Mouse (Mus musculus) spleen, adult 18-20 months (tissue): ENCODE data around the gene Ankrd26.
"Not testable (repeated sequence)": the region's sequence is repeated elsewhere in the genome, so short reads cannot be mapped to it uniquely, and the experiment has no call there.

Experiments
- DNase-seq, 2 experiments: peaks; one replicate each; pipeline ENCODE4 v3.0.0; 2022; ENCODE audit warnings: mixed read lengths in 2 of 2

The Ankrd26 gene

DNA sequence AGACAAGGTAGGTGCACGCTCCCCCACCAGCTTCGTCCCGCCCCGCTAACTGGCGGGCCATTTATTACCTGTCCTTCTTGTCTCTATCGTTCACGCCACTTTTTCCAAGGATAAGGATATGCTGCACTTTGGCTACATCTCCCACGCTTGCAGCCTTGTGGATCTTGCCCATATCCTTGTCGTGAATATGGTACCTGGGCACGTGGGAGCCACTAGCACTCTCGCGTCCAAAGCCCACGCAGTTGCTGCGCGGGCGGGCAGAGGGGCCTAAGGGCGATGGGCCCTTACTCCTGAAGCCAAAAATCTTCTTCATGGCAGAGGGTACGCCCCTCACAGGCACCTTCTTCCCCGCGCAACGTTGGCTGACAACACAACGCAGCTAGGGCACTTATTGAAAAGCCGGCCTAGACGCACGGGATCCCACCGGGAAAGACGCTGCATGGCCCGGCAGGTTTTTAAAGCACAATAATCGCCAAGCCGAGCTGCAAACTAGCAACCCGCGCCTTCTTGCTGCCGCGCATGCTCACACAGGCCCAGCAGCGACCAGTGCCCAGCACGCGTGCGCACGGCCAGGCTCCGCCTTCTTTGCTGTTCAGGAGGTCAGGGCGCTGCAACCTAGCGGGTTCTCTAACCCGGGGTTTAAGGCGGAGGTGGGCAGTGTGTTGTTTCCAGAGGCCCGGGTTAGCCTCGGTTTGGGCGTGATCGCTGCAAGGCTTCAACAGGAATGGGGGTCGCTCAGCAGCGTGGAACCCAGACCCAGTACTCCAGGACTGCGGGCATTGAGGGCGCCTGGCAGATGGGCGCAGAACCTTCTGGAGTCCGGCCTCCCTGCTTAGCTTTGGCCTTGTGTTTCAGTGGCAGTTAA lies at the start of gene Ankrd26:
Ankrd26 (minus strand) TSS at position 482 of the 865 bp plus-strand sequence.
- peak; percentile 84 to 91 for DNase-seq

DNA sequence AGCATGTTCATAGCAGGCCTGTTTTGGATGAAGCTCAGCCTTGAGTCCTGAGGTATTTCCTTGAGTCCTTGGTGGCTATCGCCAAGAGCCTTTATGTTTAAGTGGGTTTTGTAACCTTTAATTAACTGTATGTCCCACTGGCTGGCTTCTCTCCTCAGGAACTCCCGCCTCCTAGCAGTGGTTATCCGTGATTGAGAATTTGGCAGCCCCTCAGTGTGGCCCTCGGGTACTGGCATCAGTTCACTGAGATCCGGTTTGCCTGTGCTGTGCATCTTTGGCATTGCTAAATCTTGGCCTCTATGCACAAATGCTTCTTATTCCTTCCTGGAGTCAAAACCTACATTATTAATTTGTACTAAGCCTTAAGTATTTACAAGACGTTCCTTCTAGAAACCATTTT lies 46.9 kb upstream of the Ankrd26 start:
- no peak for DNase-seq

DNA sequence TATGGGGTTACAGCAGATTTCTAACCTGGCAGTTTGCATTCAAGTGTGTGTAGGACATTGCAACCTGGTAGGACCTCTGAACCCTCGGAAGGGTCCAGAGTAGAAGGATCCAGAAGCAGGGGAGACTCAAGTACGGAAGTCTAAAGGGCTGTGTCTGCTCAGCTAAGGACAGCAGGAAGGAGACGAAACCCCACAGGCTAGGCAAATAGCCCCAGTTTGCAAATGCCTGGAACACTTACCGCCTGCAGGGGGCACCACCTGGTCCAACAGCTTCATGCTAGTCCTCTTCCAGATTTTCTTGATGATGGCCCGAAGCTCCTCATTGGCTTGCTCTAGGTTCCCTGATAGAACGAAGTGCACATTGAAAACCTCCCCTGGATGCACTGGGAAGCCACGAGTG lies 43.9 kb upstream of the Ankrd26 start:
- DNase-seq: no peak

DNA sequence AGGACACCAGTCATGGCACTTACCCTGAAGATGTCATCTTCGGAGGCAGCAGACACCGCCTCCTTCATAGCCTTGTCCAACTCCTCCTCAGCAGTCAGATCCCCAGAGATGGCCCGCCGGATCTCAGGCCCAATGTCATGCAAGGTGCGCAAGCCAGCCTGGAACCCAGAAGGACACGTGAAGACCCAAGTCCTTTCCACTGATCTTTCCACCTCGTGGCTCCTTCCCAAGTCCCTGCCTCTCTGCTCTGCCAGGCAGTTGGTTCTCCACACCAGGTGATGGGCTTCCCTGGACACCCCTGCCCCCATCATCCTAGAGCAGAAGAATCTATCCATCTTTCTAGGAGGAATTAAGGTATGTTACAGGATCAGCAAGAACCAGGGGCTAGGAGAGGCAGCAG lies 41.8 kb upstream of the Ankrd26 start:
- DNase-seq: no peak

DNA sequence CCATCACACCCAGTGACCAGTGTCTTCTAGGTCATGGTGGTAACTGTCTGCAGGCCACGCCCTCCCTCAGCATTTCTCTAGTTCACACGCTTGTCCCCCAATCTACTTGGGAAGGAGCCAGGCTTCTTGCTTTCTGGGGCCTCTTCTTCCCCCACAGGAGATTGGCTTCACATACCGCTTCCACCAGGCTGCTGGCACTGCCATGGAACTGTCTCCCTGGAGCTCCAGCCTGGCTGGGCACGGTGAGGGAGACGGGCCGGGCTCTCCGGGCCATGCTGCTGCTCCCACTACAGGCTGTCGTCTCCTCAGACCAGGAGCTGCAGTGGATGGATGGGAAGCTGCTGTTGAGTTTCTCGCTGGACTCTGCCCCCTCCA lies 33.6 kb upstream of the Ankrd26 start:
- DNase-seq: no peak

DNA sequence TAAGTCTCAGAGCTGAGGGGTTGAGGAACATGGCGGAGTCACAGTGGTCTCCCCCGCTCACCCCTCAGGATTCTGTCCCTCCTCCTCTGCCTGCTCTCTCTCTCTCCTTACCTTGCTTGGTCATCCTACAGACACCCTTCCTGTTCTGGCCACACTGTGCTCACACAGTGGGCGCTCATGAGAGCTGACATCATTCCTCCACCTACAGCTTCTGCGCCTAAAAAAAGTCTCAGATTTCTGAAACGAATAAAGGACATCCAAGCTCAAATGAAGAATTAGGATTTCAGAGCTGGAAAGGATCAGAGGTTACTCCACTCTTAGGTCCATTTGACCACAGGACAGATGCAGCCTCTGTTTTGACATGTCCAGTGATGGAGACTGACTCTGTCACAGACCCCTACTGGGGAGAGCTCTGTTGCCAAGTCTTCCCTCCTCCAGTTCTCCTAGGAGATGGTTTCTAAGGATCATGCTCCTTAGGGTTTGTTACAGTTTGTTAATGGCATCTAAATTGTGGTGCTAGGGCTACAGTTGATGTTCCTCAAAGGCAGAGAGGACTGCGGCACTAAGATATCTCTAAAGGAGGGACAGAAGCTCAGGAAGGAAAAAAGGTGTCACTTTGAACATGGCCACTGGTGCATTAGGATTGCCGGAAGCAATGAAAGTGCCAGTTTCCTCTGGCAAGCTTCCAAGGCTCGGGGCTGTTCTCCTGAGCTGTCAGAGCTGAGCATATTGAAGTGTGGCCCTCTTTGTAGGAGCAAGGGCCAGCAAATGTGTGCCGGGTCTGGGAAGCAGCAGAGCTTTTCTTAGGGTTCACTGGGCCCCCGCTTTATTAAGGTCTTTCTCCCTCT lies 33.0 kb upstream of the Ankrd26 start:
- DNase-seq: no peak

DNA sequence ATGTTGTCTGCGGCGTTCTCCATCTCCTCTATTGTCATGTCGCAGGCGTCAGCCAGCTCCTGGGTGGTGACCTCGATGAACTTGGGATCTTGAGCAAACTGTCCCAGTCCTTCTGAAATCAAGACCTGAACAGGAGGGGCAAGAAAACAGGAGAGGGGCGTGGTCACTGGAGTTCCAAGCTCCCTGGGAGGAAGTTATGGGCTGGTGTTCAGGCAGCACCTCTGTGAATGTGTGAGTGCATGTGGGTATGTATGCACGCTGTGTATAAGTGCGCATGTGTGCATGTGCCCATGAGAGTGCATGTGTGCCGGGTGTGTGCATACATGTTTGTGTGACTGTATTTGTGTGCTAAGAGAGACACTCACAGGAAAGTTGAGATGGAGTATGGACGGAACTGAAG lies 32.0 kb upstream of the Ankrd26 start:
- DNase-seq: no peak

DNA sequence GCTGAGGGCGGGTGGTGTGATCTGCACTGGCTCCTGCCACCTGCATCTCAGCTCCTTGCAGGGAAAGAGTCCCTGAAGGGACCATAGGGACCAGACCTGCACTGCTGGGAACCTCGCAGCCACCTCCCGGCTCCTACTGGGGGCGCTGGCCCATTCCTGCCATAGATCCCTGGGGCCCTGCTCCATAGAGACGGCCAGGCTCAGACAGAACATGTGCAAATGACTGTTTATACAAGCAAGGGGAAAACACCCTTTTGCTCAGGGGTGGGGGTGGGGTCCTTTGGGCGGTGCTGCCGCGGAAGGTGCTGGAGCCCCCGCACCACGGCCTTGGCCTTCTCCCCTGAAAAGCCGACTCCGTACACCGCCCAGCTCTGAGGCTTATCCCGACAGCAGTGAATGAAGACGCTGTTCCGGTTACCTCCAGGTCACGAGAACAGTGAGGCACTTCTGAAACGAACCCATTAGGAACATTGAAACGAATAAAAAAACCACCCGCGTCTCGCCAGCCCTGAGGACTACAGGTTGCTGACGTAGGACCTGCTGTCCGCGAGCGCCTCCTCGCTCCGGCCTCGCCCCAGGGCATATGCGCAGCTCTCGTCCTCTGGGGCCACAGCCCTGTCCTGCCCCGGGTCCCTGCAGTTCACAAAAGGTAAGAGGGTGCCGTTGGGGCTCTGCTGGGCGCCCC lies 31.5 kb upstream of the Ankrd26 start:
- peak in 1 of 2 experiments; percentile 23 for DNase-seq

DNA sequence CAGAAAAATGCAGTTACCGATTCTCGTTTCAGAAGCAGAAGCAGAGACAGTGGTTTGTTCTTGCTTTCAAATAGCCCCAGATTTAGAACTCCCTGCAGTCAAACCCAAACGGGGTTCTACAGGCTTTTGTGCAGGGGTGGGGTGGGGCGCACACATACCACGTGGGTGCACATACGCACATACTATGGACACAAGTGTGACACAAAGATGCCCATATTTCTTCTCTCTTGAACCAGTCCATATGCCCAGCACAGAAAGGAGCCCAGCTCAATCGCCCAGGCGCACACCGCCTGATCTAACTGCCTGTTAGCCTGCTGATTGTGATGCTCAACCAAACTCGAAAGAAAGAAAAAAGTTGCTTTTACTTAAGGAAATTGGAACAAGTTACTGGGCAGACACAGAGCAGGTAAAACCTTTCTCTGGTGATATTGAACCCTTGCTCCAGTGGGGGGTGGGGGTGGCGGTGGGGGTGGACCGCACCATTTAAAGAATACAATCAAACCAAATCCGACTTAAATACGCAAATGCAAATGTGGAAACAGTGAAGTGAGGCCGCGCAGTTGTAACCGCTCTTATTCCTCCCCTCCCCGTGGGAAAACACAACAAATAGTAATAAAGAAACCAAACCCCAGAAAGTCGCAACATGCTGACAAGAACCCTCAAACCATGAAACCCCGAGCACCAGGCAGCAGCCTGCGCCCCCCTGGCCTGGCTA lies 30.8 kb upstream of the Ankrd26 start:
- DNase-seq: no peak

DNA sequence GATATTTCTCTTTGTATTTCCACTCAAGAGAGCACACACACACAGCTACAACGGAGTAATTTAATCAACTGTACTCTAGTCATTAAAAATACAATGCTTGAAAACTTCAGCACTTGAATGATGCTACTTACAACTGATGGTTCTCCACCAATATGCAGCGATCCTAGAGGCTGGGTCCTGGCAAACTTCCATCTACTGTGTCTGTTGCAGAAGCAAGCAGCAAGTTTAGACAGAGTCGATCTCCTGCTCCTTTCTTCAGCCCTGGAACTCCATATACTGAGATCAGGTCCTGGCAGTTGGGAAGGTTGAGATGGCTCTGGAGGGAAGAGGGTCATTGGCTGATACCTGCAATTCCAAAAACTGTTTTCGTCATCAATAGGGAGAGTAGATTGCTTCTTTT lies 16.7 kb upstream of the Ankrd26 start:
- not testable (repeated sequence) for DNase-seq

DNA sequence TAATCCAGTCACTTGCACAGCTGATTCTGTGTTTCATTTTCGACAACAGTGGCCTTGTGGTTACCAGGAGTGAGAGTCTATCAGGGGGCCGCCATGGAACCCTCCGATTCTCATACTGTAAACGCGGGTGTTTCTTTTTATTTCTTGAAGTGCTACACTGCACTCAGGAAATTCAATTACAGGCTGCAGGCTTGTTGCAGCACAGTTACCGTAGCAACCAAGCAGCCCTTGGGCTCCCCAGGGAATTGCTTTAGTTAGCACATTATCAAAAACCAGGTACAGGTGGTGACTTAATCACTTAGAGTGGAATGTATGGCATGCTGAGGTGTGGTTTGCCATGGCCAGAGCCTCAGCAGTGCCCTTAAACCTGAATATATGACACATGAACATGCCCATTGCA lies 12.3 kb upstream of the Ankrd26 start:
- DNase-seq: no peak

DNA sequence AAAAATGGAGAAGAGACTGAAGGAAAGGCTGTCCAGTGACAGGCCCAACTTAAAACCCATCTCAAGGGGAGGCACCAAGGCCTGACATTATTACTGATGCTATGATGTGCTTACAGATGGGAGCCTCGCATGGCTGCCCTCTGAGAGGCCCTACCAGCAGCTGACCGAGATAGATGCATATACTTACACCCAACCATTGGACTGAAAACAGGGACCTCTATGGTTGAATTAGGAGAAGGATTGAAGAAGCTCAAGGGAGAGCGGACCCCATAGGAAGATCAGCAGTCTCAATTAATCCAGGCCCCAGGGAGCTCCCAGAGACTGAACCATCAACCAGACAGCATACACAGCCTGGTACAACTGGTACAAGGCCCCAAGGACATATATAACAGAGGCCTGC lies 5.8 kb upstream of the Ankrd26 start:
- DNase-seq: no peak

DNA sequence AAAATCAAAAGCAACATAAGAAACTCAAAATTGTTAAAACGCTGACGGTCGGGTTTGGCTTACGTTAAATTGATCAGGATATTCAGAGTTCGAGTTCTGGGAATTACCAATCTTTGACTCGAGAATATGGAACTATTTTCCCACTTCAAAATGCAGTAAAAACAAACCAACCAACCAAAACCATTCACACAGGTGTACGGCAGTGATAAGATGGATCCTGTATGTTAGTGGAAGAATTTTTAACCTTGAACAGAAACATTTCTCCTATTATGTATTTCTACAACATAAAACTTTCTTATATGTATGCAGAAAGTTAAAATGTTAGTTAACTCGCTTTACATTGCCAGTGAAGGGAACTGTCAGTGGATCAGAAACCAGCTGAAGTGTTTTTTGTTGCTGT lies 801 bp downstream of the Ankrd26 start:
- DNase-seq: no peak

DNA sequence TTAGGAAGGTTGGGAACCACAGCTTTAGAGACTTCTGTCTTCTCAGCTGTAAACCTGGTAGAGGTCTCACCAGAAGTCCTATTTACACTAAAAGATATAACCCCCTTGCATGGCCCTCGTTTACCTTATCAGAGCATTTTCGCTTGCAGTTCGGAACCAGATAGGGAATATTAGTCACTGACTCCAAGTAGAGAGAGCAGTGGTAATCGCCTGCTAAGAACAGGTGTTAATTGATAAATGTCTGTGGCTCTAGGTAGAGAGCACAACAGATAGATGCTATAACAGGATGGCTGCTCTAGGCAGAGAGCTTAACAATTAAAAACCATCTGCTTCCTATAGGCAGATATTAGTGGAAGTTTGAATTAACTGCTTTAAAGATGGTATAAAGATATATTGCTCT lies 23.4 kb downstream of the Ankrd26 start:
- DNase-seq: no peak

DNA sequence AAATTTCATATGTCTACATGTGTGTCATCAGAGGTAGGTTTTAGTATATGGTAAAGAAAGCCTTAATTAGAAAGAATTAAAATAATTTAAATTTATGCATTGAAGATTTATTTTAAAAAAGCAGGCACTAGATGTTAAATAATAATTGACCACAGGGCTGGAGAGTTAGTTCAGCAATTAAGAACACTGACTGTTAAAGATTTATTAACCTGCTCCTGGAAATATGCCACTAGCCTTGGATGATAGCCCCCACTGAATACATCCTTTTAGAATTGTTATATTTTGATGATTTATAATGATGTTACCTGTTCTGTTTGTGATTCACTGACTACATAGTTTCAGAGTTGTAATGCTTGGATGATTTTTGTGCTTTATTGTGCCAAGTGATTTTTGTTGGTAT lies 24.8 kb downstream of the Ankrd26 start:
- DNase-seq: not testable (repeated sequence)

DNA sequence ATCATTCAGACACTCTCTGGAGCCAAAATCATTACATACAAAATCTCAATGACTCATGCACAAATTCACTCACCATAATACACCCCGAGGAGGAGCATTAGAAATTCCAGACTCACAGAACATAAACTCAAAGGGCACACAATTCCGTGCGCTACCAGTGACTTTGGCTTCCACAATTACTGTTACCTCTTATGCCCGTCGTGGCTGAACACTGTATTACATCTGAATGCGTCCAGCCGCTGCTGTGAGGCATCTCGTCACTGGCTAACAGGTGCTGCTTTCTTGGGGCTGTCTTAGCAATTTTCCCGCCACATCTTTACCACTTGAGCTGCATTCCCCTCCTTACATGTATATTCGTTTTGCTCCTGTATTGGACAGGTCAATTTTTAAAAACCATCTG lies 26.7 kb downstream of the Ankrd26 start:
- DNase-seq: no peak

DNA sequence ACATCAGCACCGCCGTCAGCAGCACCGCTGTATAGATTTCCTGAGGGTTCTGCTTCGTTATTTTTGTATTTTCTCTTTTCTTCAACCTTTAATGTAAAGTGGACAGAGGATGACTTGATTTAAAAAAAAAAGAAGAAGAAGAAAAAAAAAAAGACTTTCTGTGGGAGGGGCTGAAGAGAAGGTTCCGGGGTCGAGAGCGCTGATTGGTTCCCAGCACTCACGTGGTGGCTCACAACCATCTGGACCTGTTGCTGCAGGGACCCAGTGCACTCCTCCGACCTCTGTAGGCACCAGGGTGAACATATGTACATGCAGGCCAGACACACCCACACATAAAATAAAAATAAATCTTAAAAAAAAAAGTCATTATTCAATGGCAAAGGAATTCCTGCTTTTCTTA lies 28.6 kb downstream of the Ankrd26 start:
- DNase-seq: no peak

DNA sequence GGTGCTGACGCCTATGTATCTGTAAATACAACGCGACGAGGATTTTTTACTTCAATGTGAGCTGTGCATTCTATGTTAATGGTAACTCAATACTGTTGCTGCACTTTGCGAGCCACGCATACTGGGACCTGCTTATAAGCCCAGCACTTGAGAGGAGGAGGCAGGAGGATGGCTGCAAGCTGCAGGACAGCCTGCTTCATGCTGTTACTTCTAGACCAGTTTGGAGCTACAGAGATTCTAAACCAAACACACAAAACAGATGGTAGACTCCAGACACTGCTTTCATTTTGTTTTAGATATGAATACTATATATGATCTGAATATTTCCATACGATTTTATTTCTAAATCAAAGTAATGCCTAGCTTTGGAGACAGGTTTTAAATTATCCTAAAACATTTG lies 41.4 kb downstream of the Ankrd26 start:
- DNase-seq: no peak

DNA sequence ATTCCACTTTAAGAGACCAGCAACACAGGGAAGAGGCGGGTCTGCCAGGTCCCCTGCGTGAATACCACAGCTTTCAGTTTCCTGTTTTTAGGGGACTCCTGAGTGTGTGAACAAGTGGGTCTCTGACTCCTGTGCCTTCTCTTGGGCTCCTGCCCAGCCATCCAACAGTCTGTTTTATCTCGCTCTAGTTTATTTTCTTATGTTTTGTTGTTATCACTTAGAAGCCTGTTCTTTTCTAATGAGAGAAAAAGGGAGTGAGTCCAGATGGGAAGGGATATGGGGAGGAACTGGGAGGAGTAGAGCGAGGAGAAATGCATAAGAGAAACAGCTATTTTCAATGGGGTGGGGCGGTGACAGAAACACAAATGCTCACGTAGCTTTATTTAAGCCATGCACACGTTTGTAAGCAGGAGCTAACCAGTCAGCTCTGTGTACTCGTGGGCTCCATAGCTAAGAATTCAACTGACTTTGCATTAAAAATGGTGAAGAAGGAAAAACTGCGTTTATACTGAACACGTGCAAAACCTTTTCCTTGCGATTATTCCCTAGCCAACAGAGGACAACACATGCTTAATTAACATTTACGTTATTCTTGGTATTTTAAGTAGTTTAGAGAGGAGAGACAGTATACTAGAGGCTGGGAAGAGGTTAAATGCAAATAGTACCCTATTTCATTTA lies 48.6 kb downstream of the Ankrd26 start:
- DNase-seq: no peak

DNA sequence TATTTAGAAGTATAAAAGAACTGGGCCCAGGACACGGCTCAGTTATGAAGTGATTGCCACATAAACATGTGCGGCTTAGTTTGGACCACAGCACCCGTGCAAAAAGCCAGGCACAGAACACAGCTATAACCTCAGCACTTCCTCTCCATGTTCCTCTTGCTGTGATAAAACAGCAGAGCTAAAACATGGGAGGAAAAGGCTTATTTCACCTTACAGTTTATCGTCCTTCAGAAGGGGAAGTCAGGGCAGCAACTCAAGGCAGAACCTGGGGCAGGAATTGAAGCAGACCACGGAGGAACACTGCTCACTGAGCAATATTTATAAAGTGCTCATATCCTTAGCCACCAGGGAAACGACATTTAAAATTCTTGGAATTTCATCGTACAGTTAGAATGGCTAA lies 63.0 kb downstream of the Ankrd26 start:
- DNase-seq: no peak

DNA sequence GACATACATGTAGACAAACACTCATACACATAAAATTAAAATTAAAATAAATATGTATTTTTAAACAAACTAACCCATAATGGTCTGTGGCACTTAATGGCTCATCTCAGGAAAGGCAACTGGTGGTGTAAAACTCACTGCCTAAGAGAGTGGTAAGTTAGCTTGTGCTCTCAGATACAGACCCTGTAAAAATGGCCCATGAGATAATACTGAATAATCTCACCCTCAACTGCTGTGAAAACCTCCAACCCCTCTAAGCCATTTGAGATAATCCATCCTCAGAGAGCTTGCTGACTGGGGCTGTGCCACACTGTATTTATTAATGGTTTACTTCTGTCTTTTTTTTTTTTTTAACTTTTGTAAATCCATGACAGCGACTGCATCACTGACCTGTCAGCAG lies 79.9 kb downstream of the Ankrd26 start:
- DNase-seq: no peak
